Mouse (Mus musculus) kidney, embryonic 14.5 days (tissue): Measurements from ENCODE around the gene Lmo2. TPM values are rescaled to one million over a fixed set of nuclear protein-coding genes. Genes with fewer than 3 reads are reported as not detected.
A peak's percentile ranks its signal among the peaks of the same experiment; 100 is the strongest.

ENCODE experiments used
- ATAC-seq: fragments of 200-750 bp; cut with Nextera tagmentation; 2 replicates; pipeline ENCODE4 v1.8.0; 2017; ENCODE audit warnings: moderate number of reproducible peaks, mild to moderate bottlenecking, moderate TSS enrichment, moderate library complexity; ENCODE audit not compliant: low FRiP score, low TSS enrichment
- H3K27ac ChIP-seq: fragments of 300-500 bp; sonication (generic); 2 replicates; pipeline ENCODE4 v1.5.1; 2014; ENCODE audit warnings: low read depth, mild to moderate bottlenecking, low read length, moderate library complexity, mixed read lengths
- H3K27me3 ChIP-seq: fragments of 300-500 bp; sonication (generic); 2 replicates; pipeline ENCODE4 v1.6.1; 2014; ENCODE audit warnings: mild to moderate bottlenecking, low read length; ENCODE audit not compliant: control insufficient read depth, insufficient read depth
- H3K36me3 ChIP-seq: fragments of 300-500 bp; sonication (generic); 2 replicates; pipeline ENCODE4 v1.6.1; 2014; ENCODE audit warnings: low read length, mixed read lengths; ENCODE audit not compliant: control insufficient read depth, insufficient read depth
- H3K4me1 ChIP-seq: fragments of 300-500 bp; sonication (generic); 2 replicates; pipeline ENCODE4 v1.6.1; 2014; ENCODE audit warnings: low read length, mixed read lengths; ENCODE audit not compliant: control insufficient read depth, insufficient read depth
- H3K4me2 ChIP-seq: fragments of 300-500 bp; sonication (generic); replicated peaks from 2 replicates; pipeline ENCODE4 v1.6.1; 2014; ENCODE audit warnings: low read depth, mild to moderate bottlenecking, low read length
- H3K4me3 ChIP-seq: fragments of 300-500 bp; sonication (generic); 2 replicates; pipeline ENCODE4 v1.5.1; 2014; ENCODE audit warnings: mild to moderate bottlenecking, low read length
- H3K9ac ChIP-seq: fragments of 300-500 bp; sonication (generic); 2 replicates; pipeline ENCODE4 v1.6.1; 2014; ENCODE audit warnings: low read depth, mild to moderate bottlenecking, low read length, moderate library complexity
- H3K9me3 ChIP-seq: fragments of 300-500 bp; sonication (generic); 2 replicates; pipeline ENCODE4 v1.6.1; 2016; ENCODE audit warnings: low read length; ENCODE audit not compliant: control insufficient read depth
- WGBS: fragments of 180-500 bp; shearing (Covaris S2); extraction: QIAGEN DNeasy Blood & Tissue Kit; methylation state at CpG from one replicate; pipeline ENCODE4 v1.1.7; 2014; 5-methylcytosine and 5-hydroxymethylcytosine counted together
- polyA plus RNA-seq: library from polyadenylated mRNA; unstranded; fragments of >200 nt; fragmentation: Nextera tagmentation; extraction: Ambion mirVana; gene quantifications from 2 replicates; pipeline ENCODE4 v1.2.1, GENCODE M21; 2014

Lmo2 gene
- polyA plus RNA-seq, 1 experiment from 2014 or later: 36.7 TPM

DNA sequence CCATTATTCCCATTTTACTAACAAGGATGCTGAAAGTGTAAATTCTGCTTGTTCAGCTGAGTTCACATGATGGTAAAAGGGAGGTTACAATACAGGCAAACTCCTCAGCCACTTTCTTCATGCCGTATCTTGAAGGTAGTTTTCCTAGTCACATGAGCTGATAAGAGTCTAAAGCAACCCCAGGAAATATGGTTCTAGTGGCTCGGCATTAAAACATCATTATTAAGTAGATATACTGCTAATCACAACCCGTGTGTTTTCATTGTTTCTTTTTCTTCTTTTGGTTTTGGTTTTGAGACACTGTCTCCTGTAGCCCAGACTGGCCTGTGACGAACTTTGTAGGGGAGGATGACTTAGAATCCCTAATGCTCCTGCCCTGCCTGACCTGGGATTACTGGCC is 10.4 kb downstream of the Lmo2 start:
- no peak overlapping the region for H3K4me2 ChIP-seq
- no peak overlapping the region for H3K4me3 ChIP-seq
- no peak for ATAC-seq
- no peaks in the 10 kb centered on the region for H3K36me3 ChIP-seq
- H3K9me3 ChIP-seq: no peaks in the 10 kb centered on the region
- 56% methylated on average over 4 of the region's 4 CpGs for WGBS
- H3K4me1 ChIP-seq: peaks cover 10% of the 10 kb centered on the region; the same call in 1 of the 2 replicates
- H3K27ac ChIP-seq: no peak overlapping the region
- peaks cover 26% of the 10 kb centered on the region for H3K27me3 ChIP-seq
- H3K9ac ChIP-seq: no peak overlapping the region

DNA sequence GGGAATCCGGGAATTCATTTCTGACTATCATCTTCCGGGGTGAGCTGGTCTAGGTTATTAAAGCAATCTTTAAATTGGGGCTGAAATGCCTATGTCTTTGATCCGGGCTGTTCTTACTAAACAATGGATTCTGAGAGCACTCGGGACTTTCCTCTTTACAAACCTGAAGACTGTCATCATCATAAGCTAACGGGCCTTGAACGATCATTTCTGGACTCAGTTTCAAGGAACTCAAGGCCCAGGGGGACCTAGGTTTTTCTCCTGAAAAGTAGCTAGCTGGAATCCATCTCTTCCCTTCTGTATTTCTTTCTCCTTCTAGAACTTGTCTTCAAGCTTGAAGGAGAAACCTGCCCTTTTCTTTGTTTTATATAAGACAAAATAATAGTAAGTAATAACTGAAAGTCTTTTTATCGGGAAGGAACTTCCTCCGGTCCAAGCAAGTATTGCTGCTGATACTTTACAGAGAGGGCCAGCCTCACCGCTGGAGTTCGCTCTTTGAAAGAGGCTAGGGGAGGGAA is 11.2 kb downstream of the Lmo2 start:
- Histone ChIP-seq H3K36me3 (no peaks in the 10 kb centered on the region), H3K4me3 (peak overlapping the region; percentile 70), H3K9me3 (no peaks in the 10 kb centered on the region), H3K9ac (peak overlapping the region; percentile 35; the same call in 1 of the 2 replicates), H3K4me1 (peaks cover 10% of the 10 kb centered on the region; the same call in 1 of the 2 replicates), H3K27me3 (peaks cover 26% of the 10 kb centered on the region), H3K4me2 (peak overlapping the region; percentile 96), H3K27ac (peak overlapping the region; percentile 38; the same call in 1 of the 2 replicates)
- 17% methylated on average over 10 of the region's 10 CpGs for WGBS
- ATAC-seq: no peak

DNA sequence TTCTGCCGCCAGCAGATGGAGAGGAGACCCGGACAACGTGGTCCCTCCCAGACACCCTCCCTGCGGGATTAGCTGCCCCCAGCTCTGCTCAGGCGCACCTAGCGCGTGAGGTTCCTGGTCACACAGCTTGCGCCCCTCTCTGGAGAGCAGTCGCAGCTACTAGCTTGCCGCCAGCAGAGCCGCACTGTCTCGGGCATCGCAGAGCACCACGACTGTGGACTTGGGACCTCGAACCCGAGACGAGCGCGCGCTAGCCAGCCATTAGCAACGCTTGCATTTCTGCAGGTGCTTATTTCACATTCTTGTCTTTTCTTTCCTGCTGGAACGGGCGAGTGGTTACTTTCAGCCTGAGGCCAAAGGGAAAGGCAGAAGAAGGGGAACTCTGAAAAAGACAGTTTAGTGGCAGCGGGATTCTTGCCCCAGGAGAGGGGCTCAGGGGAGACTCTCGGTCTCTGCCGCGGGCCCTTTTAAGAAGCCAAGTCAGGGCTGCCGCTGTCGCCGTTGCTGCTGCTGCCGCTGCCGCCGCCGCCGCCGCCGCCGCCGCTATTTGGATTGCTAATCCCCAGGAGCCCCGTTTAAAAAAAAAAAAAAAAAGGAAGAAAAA is 11.8 kb downstream of the Lmo2 start:
- H3K9ac ChIP-seq: peak overlapping the region; percentile 68; the same call in 1 of the 2 replicates
- peak overlapping the region; percentile 70 for H3K4me3 ChIP-seq
- WGBS: under 1% methylated on average over 40 of the region's 40 CpGs
- ATAC-seq: peak; percentile 88
- no peaks in the 10 kb centered on the region for H3K9me3 ChIP-seq
- peak overlapping the region; percentile 96 for H3K4me2 ChIP-seq
- H3K4me1 ChIP-seq: peaks cover 10% of the 10 kb centered on the region; the same call in 1 of the 2 replicates
- peaks cover 26% of the 10 kb centered on the region for H3K27me3 ChIP-seq
- H3K27ac ChIP-seq: peak overlapping the region; percentile 38; the same call in 1 of the 2 replicates
- no peaks in the 10 kb centered on the region for H3K36me3 ChIP-seq

DNA sequence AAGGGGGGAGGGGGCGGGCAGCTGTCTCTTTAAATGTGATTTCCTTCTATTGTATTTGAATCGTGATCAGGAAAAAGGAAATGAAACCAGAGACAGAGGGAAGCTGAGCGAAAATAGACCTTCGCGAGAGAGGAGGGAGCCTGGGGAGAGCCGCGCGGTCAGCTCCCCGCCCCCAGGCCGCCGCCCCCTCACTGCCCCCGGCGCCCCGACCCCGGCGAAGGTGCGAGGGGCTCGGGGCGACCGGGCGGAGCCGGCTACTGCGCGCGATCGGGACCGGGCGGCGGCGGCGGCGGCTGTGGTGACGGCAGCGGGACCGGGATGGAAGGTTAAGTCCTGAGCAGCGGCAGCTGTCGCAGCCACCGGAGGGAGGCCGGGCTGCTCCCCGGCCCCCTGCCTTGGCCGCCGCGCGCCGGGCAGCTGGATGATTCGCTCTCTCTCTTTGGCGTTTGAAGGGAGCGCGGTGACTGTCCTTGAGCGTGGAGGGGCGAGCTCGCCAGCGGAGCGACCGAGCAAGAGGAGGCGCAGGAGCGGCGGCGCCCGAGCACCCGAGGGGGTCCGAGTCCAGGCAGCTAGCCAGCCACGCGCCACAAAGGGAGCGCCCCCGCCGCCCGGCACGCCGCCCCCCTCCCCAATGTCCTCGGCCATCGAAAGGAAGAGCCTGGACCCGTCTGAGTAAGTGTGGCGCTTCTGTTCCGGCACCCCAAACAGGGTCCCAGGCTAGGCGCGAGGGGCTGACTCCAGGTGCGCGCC is 12.4 kb downstream of the Lmo2 start:
- Histone ChIP-seq H3K4me2 (peak overlapping the region; percentile 96), H3K4me1 (peaks cover 10% of the 10 kb centered on the region; the same call in 1 of the 2 replicates), H3K9ac (peak overlapping the region; percentile 68), H3K27me3 (peaks cover 26% of the 10 kb centered on the region), H3K9me3 (no peaks in the 10 kb centered on the region), H3K36me3 (no peaks in the 10 kb centered on the region), H3K4me3 (peak overlapping the region; percentile 70), H3K27ac (peak overlapping the region; percentile 64; the same call in 1 of the 2 replicates)
- peak; percentile 59; the same call in 1 of the 2 replicates for ATAC-seq
- WGBS: under 1% methylated on average over 68 of the region's 79 CpGs

DNA sequence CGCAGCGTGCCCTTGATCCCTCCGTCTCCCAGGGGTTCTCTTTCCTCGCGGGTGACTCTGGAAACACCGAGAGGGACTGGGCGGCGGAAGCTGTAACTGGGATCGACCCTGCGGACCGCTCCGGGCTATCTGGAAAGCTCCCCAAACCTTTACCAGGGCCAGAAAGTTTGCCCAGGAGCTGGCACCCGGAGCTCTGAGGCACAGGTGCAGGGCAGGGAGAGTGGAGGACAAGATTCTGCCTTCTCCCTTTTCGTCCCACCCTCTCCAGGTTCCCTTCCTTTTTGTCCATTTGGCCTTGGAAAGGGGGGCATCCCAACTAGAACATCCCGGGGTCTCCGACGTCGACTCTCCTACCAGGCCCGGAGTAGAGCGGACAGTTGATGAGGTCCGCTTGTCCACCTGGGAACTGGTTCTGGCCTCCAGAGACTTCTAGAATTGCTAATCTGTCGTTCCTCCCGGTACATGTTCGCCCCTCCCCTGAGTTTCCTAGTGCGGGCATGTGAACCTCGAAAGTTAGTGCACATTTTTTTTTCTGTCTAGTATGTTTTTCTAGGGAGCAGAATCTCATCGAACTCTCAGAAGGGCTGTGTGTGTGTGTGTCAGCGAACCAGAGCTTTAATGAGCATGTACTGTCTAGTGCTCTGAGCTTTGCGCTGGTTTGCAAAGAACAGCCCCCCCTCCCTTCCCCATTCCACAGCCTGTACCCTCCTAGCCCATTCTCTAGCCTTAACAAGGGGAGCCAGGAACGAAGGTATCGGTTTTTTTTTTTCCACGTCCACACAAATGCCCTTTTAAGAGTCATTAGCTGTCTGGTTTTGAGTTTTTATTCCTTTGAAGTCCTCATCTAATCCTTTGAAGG is 13.2 kb downstream of the Lmo2 start:
- Histone ChIP-seq H3K27ac (peak overlapping the region; percentile 64; the same call in 1 of the 2 replicates), H3K4me1 (peaks cover 10% of the 10 kb centered on the region; the same call in 1 of the 2 replicates), H3K4me3 (peak overlapping the region; percentile 70), H3K9me3 (no peaks in the 10 kb centered on the region), H3K36me3 (no peaks in the 10 kb centered on the region), H3K9ac (peak overlapping the region; percentile 68), H3K4me2 (peak overlapping the region; percentile 96), H3K27me3 (peaks cover 26% of the 10 kb centered on the region)
- under 1% methylated on average over 32 of the region's 32 CpGs for WGBS
- 0 out of 2 replicates have a peak, but pooled peaks have one; percentile 3 for ATAC-seq

DNA sequence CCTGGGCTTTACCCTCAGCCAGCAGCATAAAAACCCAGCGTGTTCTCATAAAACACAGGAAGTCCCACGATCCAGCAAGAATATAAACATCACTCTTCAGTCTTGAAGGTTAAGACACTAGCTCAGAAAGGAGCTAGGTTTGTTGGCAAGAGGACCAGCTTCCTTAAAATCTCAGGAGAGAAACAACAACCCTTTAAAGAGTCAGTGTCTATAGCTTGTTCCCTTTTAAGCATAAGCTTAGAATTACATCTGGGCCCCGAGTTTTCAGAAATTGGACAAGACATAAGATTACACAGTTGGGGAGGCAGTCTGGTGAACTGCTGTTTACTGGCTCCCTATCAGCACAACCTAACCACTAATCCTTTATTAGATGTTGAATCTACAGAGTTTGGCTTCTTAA is 14.1 kb downstream of the Lmo2 start:
- peaks cover 10% of the 10 kb centered on the region; the same call in 1 of the 2 replicates for H3K4me1 ChIP-seq
- 13% methylated on average over 3 of the region's 3 CpGs for WGBS
- H3K9ac ChIP-seq: no peak overlapping the region
- H3K36me3 ChIP-seq: no peaks in the 10 kb centered on the region
- no peak for ATAC-seq
- peaks cover 26% of the 10 kb centered on the region for H3K27me3 ChIP-seq
- H3K9me3 ChIP-seq: no peaks in the 10 kb centered on the region
- peak overlapping the region; percentile 70; the same call in 1 of the 2 replicates for H3K4me3 ChIP-seq
- H3K4me2 ChIP-seq: peak overlapping the region; percentile 96; the same call in 1 of the 2 replicates
- H3K27ac ChIP-seq: no peak overlapping the region

DNA sequence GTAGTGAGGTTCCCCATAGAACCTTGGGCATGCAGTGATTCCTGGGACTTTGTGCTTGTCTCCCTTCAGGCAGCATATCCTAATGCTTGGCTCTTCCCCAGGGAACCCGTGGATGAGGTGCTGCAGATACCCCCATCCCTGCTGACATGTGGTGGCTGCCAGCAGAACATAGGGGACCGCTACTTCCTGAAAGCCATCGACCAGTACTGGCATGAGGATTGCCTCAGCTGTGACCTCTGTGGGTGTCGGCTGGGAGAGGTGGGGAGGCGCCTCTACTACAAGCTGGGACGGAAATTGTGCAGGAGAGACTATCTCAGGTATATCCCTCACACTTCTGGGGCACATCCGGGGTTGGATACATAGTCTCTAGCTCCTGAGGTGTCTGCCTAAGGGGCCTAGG is 18.1 kb downstream of the Lmo2 start:
- no peak for ATAC-seq
- no peaks in the 10 kb centered on the region for H3K36me3 ChIP-seq
- peaks cover 12% of the 10 kb centered on the region for H3K27me3 ChIP-seq
- no peak overlapping the region for H3K27ac ChIP-seq
- no peaks in the 10 kb centered on the region for H3K9me3 ChIP-seq
- H3K4me3 ChIP-seq: no peak overlapping the region
- 77% methylated on average over 7 of the region's 7 CpGs for WGBS
- no peak overlapping the region for H3K9ac ChIP-seq
- H3K4me2 ChIP-seq: no peak overlapping the region
- no peaks in the 10 kb centered on the region; the same call in 1 of the 2 replicates for H3K4me1 ChIP-seq

DNA sequence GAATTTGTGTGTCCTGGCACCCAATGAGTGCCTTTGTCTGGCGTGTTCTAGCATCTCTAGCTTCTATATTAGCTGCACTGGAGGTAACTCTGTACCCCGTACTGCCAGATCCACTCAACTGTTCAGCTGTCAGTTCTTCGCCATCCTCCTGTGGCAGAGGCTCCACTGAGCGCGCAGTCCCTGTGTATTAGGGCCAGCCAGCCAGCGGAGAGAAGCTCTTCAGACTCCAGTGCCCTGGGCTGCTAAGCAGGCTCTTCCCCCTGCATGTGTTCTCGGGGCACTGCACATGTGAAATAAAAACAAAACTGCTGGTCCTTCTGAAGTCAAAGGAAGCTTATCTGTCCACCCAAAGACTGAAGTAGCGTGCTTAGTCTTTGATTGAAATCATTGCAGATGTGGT is 19.4 kb downstream of the Lmo2 start:
- H3K4me1 ChIP-seq: no peaks in the 10 kb centered on the region; the same call in 1 of the 2 replicates
- no peaks in the 10 kb centered on the region for H3K36me3 ChIP-seq
- H3K4me3 ChIP-seq: no peak overlapping the region
- no peaks in the 10 kb centered on the region for H3K9me3 ChIP-seq
- no peak overlapping the region for H3K4me2 ChIP-seq
- WGBS: 64% methylated on average over 8 of the region's 8 CpGs
- no peak overlapping the region for H3K9ac ChIP-seq
- H3K27me3 ChIP-seq: peaks cover 10% of the 10 kb centered on the region; the same call in 1 of the 2 replicates
- no peak overlapping the region for H3K27ac ChIP-seq
- ATAC-seq: no peak
